Mouse (Mus musculus): Measurements from ENCODE around the gene Ltb4r1.
"Not testable (repeated sequence)": the region's sequence is repeated elsewhere in the genome, so short reads cannot be mapped to it uniquely, and the experiment has no call there.

The Ltb4r1 gene

GRCm38 (mm10) chr14:55745861-55746237 lies 19.9 kb upstream of the Ltb4r1 start:
- in situ Hi-C loops (cut with MseI, MboI): no loop called here

DNA sequence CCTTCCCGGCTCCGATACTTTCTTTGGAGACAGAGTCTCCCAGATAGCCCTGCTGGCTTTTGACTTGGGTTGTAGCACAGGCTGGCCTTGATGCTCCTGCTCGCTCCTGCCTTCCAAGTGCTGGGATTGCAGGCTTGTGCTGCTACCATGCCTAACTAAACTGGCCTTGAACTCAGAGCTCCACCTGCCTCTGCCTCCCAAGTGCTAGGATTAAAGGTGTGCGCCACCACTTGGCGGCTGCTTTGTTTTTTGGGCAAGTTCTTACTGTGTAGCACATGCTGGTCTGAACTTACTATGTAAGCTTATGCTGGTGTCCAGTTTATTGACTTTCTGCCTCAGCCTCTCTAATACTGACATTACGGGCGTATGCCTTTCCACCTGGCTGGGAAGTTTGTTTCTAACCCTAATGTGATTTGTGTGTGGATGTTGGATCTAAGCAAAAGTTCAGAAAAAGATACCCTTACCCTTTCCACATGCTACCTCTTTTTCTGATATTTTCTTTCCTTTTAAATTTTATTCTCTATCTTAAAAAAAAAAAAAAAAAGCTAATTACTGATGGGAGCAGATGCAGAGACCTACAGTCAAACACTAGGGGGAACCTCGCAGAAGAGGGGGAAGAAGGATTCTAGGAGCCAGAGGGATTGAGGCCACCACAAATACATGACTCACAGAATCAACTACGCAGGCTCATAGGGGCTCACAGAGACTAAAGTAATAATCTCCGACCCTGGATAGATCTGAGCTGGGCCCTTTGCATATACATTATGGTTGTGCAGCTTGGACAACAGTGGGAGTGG lies 18.5 kb upstream of the Ltb4r1 start:
- in situ Hi-C loops (cut with MseI, MboI): no loop called here

- in situ Hi-C loops (cut with MseI, MboI): no loop called here
These were observed 8.2 kb upstream of the Ltb4r1 start for GRCm38 (mm10) chr14:55757566-55757965.

DNA sequence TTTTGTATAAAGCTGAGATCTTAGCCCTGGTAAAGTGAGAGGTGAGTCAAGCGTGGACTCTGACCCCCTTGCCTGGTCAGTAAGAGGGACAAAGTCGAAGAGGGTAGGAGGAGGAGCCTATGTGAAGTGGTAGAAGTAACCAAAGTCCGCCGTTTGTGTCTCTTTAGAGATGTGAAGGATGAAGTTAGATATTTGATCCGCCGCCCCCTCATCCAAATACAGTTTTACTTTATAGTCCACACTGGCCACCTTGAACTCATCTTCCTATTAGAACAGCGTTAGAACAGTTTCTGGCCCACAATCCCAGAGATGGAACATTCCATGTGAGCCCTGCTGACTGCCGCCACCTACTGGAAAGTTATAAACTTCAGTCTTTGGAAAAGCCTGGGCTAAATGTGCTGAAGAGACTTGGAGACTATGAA lies 7.4 kb upstream of the Ltb4r1 start, which contains the start of gene Cideb:
Gene Cideb (minus strand): TSS at position 96 of the 422 bp plus-strand sequence.
- in situ Hi-C loops (cut with MseI, MboI): no loop called here

DNA sequence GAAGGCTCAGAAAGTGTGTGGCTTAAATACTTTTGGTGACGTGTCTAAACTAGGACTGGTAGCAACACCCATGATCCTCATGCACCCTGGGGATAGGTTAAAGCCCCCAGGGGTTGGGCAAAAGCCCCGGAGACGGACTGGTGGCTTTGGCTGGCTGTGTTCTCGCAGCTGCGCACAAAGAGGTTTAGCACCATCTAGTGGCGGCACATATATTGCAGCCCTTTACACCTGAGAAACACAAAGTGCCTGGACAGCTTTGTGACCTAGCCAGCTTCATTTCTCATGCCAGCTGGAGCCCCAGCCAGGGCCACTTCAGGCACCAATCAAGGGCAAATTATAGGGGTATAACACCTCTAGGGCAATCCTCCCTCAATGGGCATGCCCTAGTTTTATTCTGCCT lies 5.6 kb upstream of the Ltb4r1 start:
- in situ Hi-C loops (cut with MseI, MboI): not testable (repeated sequence)

DNA sequence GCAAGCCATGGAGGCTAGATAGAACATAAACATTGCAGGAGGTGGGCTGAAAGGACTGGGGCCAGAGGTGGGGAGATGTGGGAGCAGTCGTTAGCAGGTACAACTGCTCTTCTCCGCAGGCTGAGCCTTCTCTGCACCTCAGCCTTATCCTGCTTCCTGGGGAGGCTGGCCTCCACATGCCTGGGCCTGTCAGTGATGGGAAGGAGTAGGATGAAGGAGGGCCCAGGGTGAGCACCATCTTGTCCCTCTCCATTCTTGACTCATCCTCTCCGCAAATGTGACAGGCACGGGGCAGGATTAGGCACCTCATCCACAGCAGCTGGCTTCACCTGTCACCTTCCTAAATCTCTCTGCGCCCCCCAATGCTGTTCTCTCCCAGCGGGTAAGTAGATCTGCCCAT lies 4.6 kb upstream of the Ltb4r1 start, which contains the start of gene Ltb4r2:
Gene Ltb4r2 (plus strand): TSS at position 266 of the 400 bp plus-strand sequence.
- in situ Hi-C loops (cut with MseI, MboI): no loop called here

- in situ Hi-C loops (cut with MseI, MboI): no loop called here
These were observed 3.6 kb upstream of the Ltb4r1 start for GRCm38 (mm10) chr14:55762001-55762821.

- in situ Hi-C loops (cut with MseI, MboI): no loop called here
These were observed 2.6 kb upstream of the Ltb4r1 start for GRCm38 (mm10) chr14:55763166-55763565.

DNA sequence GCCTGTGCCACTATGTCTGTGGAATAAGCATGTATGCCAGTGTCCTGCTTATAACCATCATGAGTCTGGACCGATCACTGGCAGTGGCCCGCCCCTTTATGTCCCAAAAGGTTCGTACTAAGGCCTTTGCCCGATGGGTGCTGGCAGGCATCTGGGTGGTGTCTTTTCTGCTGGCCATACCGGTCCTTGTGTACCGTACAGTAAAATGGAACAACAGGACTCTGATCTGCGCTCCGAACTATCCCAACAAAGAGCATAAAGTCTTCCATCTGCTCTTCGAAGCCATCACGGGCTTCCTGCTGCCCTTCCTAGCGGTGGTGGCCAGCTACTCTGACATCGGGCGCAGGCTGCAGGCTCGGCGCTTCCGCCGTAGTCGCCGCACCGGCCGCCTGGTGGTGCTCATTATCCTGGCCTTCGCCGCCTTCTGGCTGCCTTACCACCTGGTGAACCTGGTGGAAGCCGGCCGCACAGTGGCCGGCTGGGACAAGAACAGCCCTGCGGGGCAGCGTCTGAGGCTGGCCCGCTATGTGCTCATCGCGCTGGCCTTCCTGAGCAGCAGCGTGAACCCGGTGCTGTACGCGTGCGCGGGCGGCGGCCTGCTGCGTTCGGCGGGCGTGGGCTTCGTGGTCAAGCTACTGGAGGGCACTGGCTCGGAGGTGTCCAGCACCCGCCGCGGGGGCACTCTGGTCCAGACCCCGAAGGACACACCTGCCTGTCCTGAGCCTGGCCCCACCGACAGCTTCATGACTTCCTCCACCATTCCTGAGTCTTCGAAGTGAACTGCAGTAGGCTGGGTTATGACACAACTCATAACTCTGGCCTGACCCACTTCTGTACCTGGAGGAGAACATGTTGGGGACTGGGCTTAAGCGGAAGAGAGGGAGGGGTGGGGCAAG lies 2.0 kb downstream of the Ltb4r1 start:
- in situ Hi-C loops (cut with MseI, MboI): no loop called here

DNA sequence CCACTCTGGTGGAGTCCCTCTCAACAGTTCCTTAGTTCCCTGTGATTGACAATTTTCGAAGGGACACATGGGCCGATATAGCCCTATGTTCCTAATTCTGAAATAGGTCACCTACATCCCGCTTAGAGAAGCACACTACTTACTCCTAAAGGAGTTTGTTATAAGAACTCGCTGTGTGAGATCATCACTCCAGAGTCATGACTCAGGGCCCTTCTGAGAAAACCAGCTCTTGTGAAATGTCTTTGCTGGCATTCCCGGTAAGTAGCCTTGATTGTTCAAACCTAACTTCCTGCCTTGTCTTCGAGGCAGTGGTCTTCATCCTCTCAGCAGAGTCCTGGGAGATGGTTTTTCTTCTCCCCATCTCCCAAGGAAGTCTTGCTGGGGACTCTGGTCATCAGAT lies 2.8 kb downstream of the Ltb4r1 start:
- in situ Hi-C loops (cut with MseI, MboI): no loop called here

GRCm38 (mm10) chr14:55769087-55769703 lies 3.4 kb downstream of the Ltb4r1 start:
- in situ Hi-C loops (cut with MseI, MboI): no loop called here

- in situ Hi-C loops (cut with MseI, MboI): loop anchor here in 1 of 2 experiments (10.0 kb wide), 1 partner anchor 58 kb away; no protein-coding TSS in a partner anchor
These were observed 10.9 kb downstream of the Ltb4r1 start for GRCm38 (mm10) chr14:55776711-55777110.

- in situ Hi-C loops (cut with MseI, MboI): loop anchor here in 1 of 2 experiments (10.0 kb wide), 1 partner anchor 58 kb away; no protein-coding TSS in a partner anchor
These were observed 11.4 kb downstream of the Ltb4r1 start for GRCm38 (mm10) chr14:55777176-55777575.

DNA sequence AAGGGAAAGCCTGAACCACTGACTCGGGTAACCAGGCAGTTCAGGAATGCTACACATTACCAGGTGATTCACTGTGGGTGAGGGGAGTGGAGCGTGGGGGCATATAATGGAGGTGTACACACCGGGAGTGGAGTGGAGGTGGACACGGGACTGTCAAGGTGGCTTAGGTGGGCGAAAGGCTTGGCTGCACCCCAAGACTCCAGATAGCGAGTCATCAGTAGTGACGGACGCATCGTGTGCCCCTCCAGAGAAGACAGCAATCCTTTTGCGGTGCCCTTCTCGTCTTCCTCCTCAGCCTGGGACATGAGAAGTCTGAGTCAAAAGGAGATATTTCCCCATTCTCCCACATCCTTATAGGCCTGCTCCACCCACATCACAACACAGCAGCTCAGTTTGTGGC lies 12.0 kb downstream of the Ltb4r1 start:
- in situ Hi-C loops (cut with MseI, MboI): loop anchor here in 1 of 2 experiments (10.0 kb wide), 1 partner anchor 57 kb away; no protein-coding TSS in a partner anchor

DNA sequence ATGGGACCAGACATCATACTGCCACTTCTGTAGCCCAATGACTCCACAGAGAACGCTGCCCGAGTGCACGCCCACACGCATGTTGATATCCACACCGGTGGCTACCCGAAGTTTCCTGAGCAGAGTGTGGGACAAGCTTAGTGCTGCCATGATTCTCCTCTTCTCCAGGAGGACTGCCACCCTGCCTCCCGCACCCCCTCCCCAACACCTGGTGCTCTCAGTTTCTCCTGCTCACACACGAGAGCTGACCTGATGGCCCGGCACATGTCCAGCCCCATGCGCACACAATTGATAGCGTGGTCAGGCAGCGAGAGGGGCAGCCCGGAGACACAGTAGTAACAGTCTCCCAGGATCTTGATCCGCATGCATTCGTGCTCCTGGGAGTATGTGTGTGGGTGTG lies 12.9 kb downstream of the Ltb4r1 start:
- in situ Hi-C loops (cut with MseI, MboI): loop anchor here in 1 of 2 experiments (10.0 kb wide), 1 partner anchor 56 kb away; no protein-coding TSS in a partner anchor

DNA sequence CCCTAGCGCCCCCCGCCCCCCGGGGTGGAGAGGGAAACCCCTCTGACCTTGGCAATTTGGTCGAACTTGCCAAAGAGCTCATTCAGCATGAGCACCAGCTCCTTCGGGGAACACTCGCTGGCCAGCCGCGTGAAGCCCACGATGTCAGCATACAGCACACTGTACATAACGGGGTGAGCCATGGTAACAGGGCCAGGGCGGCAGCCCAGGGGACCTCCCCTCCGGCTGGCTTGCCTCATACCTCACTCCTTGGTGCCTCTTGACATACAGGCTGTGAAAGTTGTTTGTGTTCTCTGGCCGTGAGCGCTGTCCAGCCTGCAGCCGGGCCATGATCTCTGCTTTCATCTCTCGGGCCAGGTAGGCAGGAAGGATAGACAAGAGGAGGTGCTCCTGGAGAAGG lies 13.9 kb downstream of the Ltb4r1 start:
- in situ Hi-C loops (cut with MseI, MboI): loop anchor here in 1 of 2 experiments (10.0 kb wide), 1 partner anchor 55 kb away; no protein-coding TSS in a partner anchor

DNA sequence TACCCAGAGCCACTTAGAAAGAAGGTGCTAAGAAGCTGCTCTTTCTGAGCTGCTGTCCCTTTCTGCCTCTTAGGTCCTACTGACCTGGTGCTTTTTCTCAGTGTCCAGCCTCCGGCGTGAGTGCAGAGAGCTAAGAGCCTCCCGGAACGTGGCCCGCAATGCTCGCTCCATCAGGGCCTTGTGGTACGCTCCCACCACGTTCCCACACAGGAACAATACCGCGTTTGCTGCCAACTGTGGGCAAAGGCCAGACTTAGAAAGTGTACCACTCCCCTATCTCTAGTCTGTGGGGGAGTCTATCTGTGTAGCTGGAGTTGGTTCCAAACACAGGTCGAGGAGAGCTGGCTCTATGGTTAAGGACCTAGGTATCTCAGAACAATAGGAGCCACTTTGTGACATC lies 15.0 kb downstream of the Ltb4r1 start:
- in situ Hi-C loops (cut with MseI, MboI): no loop called here

DNA sequence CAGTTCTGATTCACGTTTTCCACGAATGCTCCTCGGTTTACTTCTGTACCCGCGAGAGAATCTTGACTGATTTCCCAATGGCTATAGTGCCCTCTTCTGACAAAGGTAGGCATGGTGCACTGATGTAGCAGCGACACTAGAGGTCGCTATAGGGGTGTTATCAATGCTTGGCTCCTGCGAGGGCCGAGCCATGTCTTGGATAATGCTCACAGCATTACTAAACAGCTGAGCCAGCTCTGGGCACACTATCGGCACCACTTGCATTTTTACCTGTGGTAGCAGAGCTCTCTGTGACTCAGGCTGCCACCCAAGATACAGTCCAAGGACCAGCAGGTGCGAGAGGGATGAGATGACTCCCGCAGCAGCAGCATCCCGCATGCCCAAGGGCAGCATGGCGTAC lies 15.5 kb downstream of the Ltb4r1 start:
- in situ Hi-C loops (cut with MseI, MboI): no loop called here

DNA sequence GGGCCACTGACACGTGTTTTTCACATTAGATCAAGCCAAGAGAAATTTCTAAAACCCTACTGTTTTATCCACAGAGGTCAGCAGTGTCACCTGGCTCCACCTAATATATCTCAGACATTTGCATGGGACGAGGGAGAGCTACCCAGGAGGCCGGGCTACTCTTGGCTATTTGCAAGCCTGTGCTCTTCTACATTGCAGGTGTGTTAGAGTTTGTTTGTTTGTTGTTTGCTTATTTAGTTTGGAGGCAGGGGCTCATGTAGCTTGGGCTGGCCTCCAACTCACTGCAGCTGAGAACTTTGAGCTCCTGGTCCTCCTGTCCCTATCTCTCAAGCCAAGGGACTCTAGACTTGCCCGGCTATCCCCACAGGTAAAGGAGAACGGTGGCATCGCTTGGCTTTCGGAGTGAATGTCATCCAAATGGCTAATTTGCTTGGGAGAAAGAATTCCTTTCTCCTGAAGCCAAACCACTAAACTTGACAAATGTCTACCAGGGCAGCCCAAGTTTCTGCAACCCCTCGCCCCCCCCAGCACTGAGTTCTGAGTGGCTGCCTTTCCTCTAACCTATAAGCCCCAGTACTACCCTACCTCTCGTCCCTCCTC lies 16.7 kb downstream of the Ltb4r1 start:
- in situ Hi-C loops (cut with MseI, MboI): no loop called here

Data from mouse trophoblast stem cell (cell line).